Mouse (Mus musculus) heart, adult 2 months (tissue): ENCODE results near the gene Spag8.

Source experiments
- CTCF ChIP-seq: fragments of 200-600 bp; IDR thresholded peaks from 2 replicates; pipeline ENCODE4 v1.8.1; 2022; ENCODE audit warnings: antibody characterized with exemption, mild to moderate bottlenecking, moderate library complexity
- EP300 ChIP-seq: fragments of 200-500 bp; IDR thresholded peaks from 2 replicates; pipeline ENCODE4 v1.6.1; 2011; ENCODE audit warnings: low read depth, low read length, control low read depth; ENCODE audit not compliant: insufficient read depth
- POLR2A ChIP-seq: fragments of 200-500 bp; IDR thresholded peaks from 2 replicates; pipeline ENCODE4 v1.6.1; 2011; ENCODE audit warnings: mild to moderate bottlenecking, low read depth, low read length, control low read depth; ENCODE audit not compliant: insufficient read depth

DNA sequence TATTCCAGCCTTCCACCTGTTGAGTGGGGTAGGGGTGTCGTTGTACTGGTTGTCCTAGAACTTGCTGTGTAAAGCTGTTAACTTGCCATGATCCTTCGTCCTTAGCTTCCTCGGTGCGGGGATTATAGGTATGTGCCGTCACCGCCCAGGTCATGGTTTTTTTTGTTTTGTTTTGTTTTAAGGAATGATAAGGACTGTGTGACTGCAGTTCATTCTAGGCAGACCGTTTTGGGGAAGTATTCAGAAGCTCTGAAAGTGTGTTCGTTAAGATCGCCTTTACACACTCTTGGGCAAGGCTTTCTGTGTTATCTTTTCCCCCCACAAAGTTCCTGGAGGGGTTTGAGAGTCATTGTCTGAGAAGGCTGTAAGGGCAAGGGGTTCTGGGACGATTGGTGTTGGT, 40.9 kb downstream of the Spag8 start:
- no peak for TF ChIP-seq POLR2A
- TF ChIP-seq CTCF, result no peak
- no peak for TF ChIP-seq EP300
